Mouse (Mus musculus) MEL (cell line): ENCODE data around the gene Hsd3b7.

Experiments used
- E2F4 ChIP-seq: IDR thresholded peaks from 2 replicates; pipeline ENCODE4 v1.6.1; 2011; ENCODE audit warnings: low read depth, low read length, improper control_type of control experiment, borderline replicate concordance
- EP300 ChIP-seq, 2 experiments: IDR thresholded peaks; 2 replicates each; pipeline ENCODE4 v1.6.1; 2011; ENCODE audit warnings: improper control_type of control experiment in 2 of 2, low read length in 2 of 2, low read depth in 1 of 2, mild to moderate bottlenecking in 1 of 2
- GATA1 ChIP-seq: IDR thresholded peaks from 2 replicates; pipeline ENCODE4 v1.6.1; 2011; ENCODE audit warnings: low read depth, low read length, improper control_type of control experiment
- JUND ChIP-seq: IDR thresholded peaks from 2 replicates; pipeline ENCODE4 v1.6.1; 2011; ENCODE audit warnings: low read depth, mild to moderate bottlenecking, improper control_type of control experiment, low read length
- MXI1 ChIP-seq: IDR thresholded peaks from 2 replicates; pipeline ENCODE4 v1.6.1; 2011; ENCODE audit warnings: mild to moderate bottlenecking, low read depth, low read length, improper control_type of control experiment
- MYC ChIP-seq: IDR thresholded peaks from 2 replicates; pipeline ENCODE4 v1.6.1; 2011; ENCODE audit warnings: low read depth, mild to moderate bottlenecking, low read length, improper control_type of control experiment, moderate library complexity
- POLR2A ChIP-seq, 2 experiments: IDR thresholded peaks; 2 replicates each; pipeline ENCODE4 v1.6.1; 2011 to 2012; ENCODE audit warnings: low read length in 2 of 2, mild to moderate bottlenecking in 2 of 2, control low read depth in 1 of 2, improper control_type of control experiment in 1 of 2, low read depth in 1 of 2, moderate library complexity in 1 of 2; ENCODE audit not compliant: control insufficient read depth in 1 of 2, insufficient read depth in 1 of 2, poor library complexity in 1 of 2
- USF2 ChIP-seq, 2 experiments: IDR thresholded peaks; 2 replicates each; pipeline ENCODE4 v1.6.1; 2011 to 2012; ENCODE audit warnings: improper control_type of control experiment in 2 of 2, low read length in 2 of 2, borderline replicate concordance in 1 of 2, inconsistent platforms in 1 of 2, low read depth in 1 of 2, mild to moderate bottlenecking in 1 of 2; ENCODE audit not compliant: insufficient read depth in 1 of 2

- no peak for TF ChIP-seq USF2 (IDR thresholded peaks at IDR 0.05; ENCODE audit: borderline replicate concordance in 1 of 2, insufficient read depth in 1 of 2, low read depth in 1 of 2, low read length in 2 of 2)
- TF ChIP-seq MXI1: no peak
- TF ChIP-seq E2F4: no peak
- no peak for TF ChIP-seq EP300 (IDR thresholded peaks at IDR 0.05; ENCODE audit: low read depth in 1 of 2, low read length in 2 of 2)
- TF ChIP-seq JUND: no peak
- TF ChIP-seq MYC: no peak
- TF ChIP-seq POLR2A (IDR thresholded peaks at IDR 0.05; ENCODE audit: control insufficient read depth in 1 of 2, insufficient read depth in 1 of 2, low read depth in 1 of 2, low read length in 2 of 2, poor library complexity in 1 of 2): no peak
- TF ChIP-seq GATA1: no peak
Observed at GRCm38 (mm10) chr7:127817776-127818175, 17.4 kb downstream of the Hsd3b7 start.
